Mouse (Mus musculus): Measurements from ENCODE around the gene Hoxb3.

The Hoxb3 gene

DNA sequence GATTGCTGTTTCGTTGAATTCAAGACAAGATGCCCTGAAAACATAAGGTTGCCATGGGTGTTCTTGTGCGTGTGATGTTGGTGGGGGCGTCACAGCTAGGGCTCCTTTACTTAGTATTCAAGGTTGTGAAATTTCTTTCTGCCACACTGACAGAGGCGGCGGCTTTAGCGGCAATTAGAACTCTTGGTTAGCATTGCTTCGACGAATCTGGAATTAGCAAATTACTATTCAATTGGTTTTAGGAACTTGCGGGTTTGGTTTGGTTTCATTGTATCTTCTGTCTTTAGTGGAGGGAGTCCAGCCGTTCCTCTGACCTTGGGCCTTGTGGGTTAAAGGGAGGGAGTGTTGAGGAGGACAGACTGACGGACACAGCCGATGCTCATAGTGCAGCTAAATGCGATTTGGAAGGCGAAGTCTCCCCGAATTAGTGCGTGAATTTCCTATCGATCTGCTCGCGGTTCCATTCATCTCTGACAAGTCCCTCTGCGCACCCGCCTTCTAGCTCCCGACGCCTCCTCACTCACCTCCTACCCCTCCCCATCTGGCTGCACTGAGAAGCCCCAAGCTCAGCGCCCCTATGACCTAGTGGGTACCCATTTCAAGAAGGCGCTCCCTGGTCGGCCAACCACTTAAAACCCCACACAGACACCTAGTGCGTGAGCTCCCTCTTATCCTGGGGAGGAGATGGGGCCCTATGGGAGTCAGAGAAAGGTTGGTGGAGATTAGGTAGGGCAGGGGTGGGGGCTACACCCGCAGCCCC is 5.3 kb upstream of the Hoxb3 start, which contains the start of gene Hoxb4:
TSS of gene Hoxb4 (plus strand) at position 660 of the 760 bp plus-strand sequence.
- DNase-seq (ENCODE audit: low read depth, low spot score), result no peak

DNA sequence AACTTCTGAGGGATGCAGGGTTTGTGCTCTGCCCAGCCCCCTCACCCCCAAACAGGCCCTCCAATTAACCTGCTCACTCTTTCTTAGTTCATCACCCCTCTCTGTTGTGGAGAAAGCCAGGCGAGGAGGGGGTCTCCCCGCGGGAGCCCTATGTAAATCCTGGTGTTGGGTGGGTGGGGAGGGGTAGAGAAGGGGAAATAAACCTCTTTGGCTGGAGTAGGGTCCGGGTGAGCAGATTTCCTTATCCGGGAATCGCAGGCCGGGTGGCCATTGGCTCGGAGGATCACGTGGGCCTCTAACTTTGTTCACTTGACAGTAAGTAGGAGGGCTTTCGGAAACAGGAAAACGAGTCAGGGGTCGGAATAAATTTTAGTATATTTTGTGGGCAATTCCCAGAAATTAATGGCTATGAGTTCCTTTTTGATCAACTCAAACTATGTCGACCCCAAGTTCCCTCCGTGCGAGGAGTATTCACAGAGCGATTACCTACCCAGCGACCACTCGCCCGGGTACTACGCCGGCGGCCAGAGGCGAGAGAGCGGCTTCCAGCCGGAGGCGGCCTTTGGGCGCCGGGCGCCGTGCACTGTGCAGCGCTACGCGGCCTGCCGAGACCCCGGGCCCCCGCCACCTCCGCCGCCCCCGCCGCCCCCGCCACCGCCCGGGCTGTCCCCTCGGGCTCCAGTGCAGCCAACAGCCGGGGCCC is 4.6 kb upstream of the Hoxb3 start:
- peak; percentile 39 for DNase-seq (ENCODE audit: low read depth, low spot score)

DNA sequence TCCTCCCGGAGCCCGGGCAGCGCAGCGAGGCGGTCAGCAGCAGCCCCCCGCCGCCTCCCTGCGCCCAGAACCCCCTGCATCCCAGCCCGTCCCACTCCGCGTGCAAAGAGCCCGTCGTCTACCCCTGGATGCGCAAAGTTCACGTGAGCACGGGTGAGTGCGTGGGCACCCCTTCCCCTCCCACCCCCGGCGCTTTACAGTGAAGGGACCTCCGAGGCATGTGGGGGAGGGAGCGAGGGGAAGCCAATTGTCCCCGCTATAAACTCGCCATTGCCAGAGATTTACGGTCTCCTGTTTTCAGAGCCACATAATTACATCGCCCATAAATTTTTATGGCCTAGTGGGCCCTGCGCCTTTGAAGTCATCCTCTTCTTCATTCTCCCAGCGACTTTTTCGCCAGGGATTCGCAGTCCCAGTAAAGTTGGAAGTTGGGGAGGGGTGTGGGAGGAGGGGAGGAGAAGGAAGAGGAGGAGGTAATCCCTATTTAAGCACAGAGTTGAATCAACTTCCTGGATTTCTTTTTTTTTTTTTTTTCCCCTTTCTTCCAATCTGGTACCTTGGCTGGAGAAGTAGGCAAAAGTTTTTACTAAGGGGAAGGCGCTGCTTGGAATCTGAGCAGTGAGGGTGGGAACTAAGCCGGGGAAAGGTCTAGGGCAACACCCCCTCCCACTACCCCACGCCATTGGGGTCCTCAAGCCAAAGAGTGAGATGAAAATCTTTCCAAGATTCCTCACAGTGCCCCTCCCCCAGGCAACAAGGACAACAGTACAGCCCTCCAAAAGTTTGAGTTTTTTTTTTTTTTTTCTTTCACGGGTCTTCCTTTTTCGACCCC is 3.8 kb upstream of the Hoxb3 start:
- no peak for DNase-seq (ENCODE audit: low read depth, low spot score)

DNA sequence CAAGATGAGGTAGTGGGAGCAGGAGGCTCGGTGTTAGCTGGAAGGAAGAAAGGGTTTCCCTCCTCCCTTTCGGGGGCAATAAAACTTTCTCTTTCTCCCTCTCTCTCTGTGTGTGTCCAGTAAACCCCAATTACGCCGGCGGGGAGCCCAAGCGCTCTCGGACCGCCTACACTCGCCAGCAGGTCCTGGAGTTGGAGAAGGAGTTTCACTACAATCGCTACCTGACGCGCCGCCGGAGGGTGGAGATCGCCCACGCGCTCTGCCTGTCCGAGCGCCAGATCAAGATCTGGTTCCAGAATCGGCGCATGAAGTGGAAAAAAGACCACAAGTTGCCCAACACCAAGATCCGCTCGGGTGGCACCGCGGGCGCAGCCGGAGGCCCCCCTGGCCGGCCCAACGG is 3.2 kb upstream of the Hoxb3 start:
- no peak for DNase-seq (ENCODE audit: low read depth, low spot score)

DNA sequence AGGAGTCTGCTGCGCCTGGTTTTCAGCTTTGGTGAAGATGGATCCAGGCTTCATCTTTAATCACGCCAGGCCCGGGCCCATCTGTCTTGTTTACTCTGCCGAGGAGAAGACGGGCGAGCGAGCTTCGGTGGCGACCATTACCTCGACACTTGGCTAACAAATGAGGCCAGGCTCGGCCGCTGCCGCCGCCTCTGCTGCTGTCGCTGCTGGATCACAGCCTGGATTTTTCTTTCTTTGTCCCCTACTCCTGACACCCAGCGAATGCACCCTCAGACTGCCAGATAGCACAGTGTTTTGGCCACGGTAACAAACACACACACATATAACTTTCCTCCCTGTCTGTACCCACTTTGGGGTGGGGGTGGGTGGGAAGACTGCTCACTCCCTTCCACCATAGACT is 2.4 kb upstream of the Hoxb3 start:
- no peak for DNase-seq (ENCODE audit: low read depth, low spot score)

DNA sequence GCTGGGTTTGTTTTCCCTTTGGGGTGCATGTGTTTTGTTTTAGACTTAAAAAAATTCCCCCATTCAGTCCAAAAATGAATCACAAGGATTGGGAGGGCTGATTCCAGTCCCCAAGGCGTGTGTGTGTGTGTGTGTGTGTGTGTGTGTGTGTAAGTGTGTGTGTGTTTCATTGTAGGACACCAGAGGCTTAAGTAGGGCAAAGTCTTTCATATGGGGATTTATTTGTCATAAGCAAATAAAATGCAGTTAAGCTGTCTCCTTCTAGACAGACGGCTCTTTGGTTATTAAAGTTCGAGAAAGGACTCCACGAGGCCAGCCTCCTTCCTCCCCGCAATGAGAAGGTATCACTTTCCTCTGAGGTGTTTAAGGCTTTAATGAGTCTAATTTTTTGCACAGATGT is 1.3 kb upstream of the Hoxb3 start:
- DNase-seq (ENCODE audit: low read depth, low spot score), result no peak

DNA sequence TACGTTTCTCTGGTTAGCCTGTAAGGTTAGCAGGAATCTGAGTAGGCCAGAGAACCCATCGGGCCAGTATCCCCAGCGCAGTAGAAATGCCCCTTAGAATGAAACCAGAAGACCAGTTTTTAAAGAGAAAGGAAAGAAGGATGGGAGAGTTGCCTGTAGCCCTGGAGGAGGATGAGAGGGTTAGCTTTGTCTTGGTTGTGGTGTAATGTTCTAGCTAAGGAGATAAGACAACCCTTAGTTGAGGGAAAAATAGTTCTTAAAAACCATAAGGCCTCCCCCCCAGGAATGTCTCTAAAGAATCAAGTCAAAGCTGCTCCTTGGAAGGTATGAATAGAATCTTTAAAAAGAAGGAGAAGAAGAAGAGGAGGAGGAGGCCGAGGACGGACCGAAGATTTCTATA is 388 bp upstream of the Hoxb3 start:
- no peak for DNase-seq (ENCODE audit: low read depth, low spot score)

DNA sequence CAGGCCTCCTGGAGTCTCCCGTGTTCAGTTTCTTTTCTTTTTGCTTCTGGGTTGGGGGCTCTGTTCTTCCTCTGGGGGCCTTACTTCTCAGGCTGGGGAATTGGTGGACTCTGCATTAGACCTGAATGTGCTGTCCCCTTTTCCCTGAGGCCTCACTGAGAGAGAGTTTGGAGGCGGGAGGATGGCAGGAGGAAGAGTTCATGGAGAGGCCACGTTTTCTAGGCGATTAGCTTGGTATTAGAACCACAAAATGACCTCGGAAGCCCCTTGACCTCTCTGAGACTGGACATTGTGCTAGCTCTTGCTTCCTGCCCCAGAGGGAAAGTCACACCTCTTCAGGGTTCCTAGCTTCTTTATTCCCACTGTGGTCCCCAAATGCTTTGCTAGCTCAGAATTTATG is 999 bp downstream of the Hoxb3 start:
- DNase-seq (ENCODE audit: low read depth, low spot score), result no peak

DNA sequence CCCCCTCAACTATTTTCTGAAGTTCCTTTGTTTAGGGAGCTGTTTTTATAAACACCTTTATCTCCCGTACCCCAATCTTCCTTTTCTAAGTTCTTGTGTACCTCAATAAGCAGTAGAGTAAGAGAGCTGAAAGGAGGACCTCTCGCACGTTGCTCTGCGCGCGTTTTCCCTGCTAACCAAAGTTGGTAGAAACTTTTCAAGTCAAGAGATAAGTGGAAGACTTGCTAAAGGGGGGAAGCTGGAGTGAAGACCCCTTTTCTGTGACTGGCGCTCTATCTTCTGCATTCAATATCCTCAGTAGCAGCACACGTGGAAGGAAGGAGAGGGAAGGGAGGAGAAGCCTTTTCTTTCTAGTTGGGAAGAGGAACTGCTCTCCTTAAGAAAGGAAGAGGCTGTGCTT is 1.8 kb downstream of the Hoxb3 start:
- DNase-seq (ENCODE audit: low read depth, low spot score), result no peak

DNA sequence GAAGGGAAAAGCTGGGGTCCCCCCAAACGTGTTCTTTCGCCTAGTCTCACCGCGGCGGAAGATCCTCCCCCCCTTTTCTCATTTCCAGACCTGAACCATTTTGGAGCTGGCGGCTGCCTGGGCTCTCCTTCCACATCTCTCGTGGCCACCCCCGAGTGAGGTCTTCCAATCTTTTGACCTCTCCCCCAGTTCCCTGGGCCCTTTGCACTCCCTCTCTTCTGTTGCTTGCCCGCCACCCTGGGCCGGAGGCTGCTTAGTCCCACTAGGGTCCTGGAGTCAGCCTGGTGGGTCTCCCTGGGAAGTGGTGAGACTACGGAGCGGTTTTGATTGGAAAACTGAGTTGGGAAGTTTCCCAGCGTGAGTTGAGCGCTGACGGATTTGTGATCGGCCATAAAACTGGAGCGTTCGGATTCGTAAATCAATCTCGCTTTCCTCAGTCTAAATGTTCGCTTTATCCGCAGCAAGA is 2.7 kb downstream of the Hoxb3 start:
- DNase-seq (ENCODE audit: low read depth, low spot score), result no peak

DNA sequence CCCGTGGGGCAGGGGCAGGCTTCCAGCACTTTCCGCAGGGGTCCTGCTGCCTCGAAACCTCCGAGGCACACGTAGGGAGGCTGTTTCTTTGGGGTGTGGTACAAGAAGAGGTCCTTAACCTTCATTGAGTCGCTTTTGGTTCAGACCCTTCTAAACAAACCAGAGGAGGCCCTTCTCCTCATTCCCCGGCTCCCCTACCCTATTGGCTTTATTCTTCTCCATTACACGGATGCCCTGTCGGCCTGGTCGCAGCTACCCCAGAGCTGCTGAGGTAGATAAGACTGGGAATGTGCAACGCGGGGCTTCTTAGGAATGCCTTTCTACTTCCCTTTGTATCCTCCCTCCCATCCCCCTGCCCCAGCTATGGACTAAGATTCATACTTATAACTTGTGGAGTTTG is 3.6 kb downstream of the Hoxb3 start:
- DNase-seq (ENCODE audit: low read depth, low spot score), result no peak

DNA sequence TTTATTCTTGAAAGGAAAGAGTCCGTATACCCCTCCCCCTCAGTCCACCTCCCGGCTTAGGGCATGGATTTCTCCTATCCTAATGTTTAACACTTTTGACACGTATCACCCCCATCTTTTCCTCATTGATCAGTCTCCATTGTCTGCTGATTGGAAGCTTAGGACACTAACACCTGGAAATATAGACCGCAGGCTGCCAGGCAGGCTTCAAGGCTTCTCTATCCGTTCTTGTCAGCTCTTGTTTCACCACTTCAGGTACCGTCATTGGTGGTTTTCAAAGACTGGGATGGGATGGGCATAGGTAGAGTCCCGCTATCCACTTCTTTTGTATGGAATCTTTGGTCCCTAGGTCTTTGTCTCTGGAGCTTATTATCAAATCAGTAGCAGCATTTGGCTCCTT is 4.0 kb downstream of the Hoxb3 start:
- no peak for DNase-seq (ENCODE audit: low read depth, low spot score)

DNA sequence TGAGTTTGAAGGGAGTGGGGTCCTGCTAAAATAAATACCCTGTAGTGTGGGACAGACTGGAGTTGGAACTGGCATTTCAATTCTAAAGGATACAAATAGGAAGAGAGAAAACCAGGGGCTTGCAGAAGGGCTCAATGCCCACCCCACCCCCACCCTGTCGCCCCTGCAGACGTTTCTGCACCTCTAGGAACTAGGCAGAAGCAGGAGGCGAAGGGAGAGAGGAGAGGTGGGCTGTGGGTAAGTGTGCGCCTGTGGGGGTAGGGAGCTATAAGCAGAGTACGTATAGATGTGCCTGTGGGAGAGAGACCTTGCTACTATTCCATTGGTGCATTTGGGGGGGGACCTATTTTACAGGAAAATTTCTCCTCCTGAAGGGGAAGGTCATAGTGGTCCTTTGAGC is 4.6 kb downstream of the Hoxb3 start:
- no peak for DNase-seq (ENCODE audit: low read depth, low spot score)

DNA sequence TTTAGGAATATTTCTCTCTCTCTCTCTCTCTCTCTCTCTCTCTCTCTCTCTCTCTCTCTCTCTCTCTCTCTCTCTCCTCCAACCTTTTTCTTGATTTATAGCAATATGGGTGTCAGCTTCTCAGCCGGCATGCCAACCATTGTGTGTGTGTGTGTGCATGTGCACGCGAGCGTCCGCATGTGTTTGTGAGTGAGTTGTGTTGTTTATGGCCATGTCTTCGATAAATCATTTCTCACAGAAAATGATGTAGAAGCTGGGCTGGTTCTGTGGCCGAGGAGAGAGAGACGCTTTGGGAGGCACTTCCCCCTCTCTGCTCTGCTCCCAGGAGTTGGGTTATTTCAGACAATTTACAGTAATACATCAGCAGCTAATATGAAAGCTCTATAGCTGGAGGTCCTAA is 5.5 kb downstream of the Hoxb3 start:
- no peak for DNase-seq (ENCODE audit: low read depth, low spot score)

DNA sequence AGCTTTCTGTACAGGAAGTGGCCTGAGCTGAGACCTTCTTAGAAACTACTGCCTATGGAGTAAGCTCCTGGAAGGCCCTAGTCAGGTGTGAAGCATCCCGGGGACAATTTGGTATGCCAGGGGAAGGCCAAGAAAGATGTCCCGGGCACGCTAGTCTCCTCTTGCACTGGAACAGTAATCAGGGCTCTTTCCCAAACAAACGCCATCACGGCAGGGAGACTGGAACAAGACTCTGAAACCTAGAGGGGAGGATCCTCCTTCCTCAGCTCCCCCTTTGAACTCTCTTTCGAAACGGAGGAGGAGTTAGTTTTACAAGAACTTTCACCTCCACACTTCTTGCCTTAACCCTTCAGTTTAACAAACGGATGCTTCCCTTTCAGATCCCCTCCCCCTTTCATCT is 9.0 kb downstream of the Hoxb3 start:
- no peak for DNase-seq (ENCODE audit: low read depth, low spot score)

DNA sequence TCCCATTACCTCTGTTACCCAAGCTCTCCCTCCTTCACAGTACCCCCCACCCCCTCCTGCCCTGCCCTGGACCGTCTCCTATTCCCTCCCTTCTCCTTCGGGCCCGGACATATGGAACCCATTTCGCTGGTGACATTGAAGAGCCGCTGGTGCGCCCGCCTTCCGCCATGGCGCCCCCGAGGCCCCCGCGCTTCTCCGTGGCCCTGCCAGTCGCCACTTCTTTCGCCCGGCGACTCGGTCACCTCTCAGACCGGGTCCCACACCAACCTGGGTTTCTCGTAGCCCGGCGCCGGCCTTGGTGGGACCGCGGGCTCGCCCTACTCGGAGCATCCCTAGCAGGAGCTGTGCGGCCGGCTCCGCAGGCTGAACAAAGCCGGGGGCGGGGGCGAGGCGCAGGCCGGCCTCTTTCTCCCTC is 9.5 kb downstream of the Hoxb3 start:
- DNase-seq (ENCODE audit: low read depth, low spot score), result no peak

DNA sequence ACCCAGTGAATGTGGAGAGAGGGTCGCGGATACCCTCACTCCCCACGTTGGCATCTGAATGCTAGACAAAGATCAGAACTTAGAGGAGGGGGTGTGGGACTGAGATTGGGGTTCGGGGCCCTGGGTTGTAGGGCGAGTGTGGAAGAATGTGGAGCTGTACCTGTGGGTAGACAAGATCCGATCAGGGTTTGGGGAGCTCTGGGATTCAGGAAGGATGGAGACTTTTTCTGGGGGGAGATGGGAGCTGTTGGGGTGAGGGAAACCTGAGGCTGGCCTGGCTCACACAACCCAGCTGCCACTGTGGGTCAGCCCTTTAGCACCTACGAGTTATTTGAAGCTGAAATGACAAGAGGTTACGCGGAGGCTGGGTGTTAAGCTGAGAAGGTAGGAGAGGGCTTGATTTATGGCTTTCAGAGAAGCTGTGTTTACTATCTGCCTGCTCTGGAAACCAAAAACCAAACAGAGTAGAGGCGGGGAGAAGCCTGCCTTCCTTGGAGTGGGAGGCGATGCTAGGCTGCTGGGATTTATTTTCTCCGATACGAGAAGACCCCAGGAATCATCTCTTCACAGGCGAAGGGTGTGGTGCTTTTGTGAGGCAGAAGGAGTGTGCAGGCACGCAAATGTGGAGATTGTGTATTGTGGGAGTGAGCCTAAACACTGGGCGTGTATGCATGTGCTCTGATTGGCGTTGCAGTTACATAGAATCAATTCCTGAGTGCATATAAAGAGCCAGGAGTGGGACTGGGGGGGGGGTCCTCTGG is 10.3 kb downstream of the Hoxb3 start:
- no peak for DNase-seq (ENCODE audit: low read depth, low spot score)

DNA sequence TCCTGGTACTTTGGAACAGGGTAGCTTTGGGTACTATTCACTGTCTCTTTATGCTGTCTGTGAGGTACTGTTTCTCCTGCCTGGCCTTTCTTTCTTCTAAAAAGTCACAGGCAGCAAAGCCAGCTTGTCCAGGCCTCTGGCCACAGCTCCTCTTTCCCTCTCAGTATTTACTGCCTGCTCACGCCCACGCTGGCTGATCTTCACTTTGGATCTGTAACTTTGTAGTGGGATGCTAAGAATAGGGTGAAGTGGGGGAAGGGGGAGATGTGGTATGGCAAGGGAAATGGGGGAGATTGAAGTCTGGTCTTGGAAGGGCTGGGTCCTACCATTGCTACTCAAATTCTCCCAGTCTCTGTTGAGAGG is 10.9 kb downstream of the Hoxb3 start:
- DNase-seq (ENCODE audit: low read depth, low spot score), result no peak

DNA sequence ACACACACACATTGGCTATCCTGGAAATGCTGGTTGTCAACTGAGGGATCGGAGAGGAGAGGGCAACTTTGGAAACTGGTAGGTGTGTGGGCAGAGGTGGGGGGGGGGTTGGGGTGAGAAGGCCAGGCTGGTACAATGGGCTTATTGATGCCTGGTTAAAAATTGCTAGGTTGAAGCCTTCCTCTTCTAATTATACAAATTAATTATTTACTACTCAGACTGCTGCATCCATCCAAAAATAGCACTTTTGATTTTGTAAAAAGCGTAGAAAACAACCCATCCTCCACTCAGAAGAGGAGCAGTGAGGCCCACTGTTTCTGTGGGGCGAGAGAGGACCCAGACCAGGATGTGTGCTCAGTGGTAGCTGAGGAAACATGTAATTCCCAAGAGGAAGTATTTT is 11.9 kb downstream of the Hoxb3 start:
- no peak for DNase-seq (ENCODE audit: low read depth, low spot score)

DNA sequence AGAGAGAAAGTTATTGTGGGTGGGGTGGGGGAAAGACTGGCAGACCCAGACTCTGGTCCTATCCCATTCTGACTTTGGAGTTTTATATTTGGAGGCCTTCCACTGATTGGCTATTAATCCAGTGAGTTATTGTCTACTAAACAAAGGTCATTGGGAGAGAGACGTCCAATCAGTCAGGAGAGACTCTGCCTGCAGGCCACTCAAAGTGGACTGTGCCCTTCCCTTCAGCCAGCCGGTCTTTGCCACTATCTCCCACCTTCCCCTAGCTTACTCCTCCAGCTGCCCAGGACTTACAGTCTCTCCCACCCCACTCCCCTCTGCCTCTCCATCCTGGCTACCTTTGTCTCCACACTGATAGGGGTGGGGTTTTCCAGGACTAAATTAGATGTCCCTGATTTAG is 13.5 kb downstream of the Hoxb3 start:
- no peak for DNase-seq (ENCODE audit: low read depth, low spot score)

DNA sequence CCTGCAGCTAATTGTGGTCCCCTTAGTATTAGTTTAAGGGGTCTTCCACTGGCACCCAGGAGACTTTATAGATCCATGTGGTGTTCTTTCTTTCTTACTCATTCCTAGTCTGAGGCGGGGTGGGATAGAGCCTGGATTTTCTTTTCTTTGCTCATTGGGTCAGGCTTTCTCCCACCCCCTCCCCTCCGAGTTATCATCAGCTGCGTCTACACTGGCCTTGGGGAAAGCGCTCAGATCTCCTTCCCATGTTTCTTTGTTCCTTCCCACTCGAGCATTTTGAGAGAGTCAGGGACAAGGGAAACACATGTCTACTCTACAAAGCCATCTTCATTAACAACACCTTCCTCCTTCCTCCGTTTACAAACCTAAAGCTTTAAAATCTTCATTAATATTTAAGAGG is 13.9 kb downstream of the Hoxb3 start:
- DNase-seq (ENCODE audit: low read depth, low spot score), result no peak
